Mouse (Mus musculus): ENCODE measurements around the gene Bmp7. TPM values are rescaled to one million over a fixed set of nuclear protein-coding genes. Genes with fewer than 3 reads are reported as not detected.

Bmp7 gene
- total and polyA plus RNA-seq, 2 experiments from 2014 or later: 11.8 to 51.3 TPM

DNA sequence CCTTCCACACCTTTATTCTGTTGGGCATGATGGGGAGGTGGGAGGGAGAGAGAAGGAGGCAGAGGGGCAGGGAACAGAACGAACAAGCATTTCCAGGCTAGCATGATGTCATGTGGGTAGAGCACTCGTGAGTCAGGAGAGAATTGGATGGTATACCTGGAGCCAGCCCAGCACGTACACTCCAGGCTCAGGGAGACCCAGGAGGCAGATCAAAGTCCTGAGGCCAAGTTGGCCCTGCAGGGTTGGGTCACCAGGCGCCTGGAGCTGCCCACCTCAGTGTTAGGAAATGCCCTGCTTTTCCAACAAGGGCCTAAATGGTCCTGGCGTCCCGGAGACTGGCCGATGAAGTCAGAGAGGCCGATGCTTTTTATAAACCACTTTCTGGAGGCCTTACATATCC lies 36.6 kb downstream of the Bmp7 start:
- ATAC-seq (ENCODE audit: insufficient read depth, low read depth) (no peak), DNase-seq (ENCODE audit: low spot score) (no peak)
- Histone ChIP-seq H3K27ac (ENCODE audit: low read depth) (no peak overlapping the region), H3K4me1 (ENCODE audit: control insufficient read depth, insufficient read depth) (peaks cover 14% of the 10 kb centered on the region; the same call in 1 of the 2 replicates), H3K36me3 (replicated peaks; ENCODE audit: control insufficient read depth, insufficient read depth, low read length) (no peaks in the 10 kb centered on the region), H3K4me2 (ENCODE audit: low read depth, low read length) (no peak overlapping the region), H3K4me3 (ENCODE audit: low read depth, low read length) (no peak overlapping the region), H3K9me3 (replicated peaks; ENCODE audit: control insufficient read depth, low read length) (no peaks in the 10 kb centered on the region), H3K27me3 (ENCODE audit: control insufficient read depth, insufficient read depth, low read length) (no peaks in the 10 kb centered on the region), H3K9ac (replicated peaks; ENCODE audit: low read depth, low read length) (no peak overlapping the region; the same call in 1 of the 2 replicates)
- no peak for TF ChIP-seq CTCF (IDR thresholded peaks at IDR 0.05; ENCODE audit: low read depth)
- WGBS: 54% methylated on average over 8 of the region's 8 CpGs

DNA sequence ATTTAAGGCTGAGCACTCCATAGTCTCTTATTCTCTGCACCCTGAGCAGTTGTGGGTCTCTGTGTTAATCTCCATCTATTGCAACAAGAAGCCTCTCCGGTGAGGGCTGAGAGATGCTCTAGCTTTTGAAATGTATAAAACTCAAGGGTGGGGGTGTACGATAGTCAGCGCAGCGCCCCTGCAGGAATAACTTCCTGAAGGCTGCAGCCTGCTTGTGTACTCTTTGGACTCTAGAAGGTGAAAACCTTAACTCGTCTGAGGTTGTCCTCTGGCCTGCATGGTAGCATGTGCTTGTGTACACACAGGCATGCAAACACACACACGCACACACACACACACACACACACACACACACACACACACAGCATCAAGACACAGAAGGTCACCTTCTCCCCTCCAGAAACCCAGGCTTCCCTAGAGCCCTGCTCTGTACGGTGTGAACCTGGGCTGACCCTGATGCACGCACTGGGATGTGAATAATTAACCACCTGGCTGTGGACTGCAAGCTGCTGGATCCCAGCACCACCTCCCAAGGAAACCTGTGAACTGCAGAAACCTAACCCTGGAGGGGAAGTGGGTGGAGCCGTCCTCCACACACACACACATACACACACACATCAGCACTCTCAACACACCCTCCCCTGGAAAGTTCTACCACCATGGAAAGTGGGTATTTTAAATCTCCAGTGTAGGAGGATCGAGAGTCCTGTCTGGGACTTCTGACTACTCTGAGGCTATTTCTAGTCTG lies 39.0 kb downstream of the Bmp7 start:
- no peaks in the 10 kb centered on the region for H3K36me3 ChIP-seq (replicated peaks; ENCODE audit: control insufficient read depth, insufficient read depth, low read length)
- no peak overlapping the region for H3K9ac ChIP-seq (replicated peaks; ENCODE audit: low read depth, low read length)
- 60% methylated on average over 10 of the region's 10 CpGs for WGBS
- DNase-seq (ENCODE audit: low spot score): no peak
- H3K4me1 ChIP-seq (ENCODE audit: control insufficient read depth, insufficient read depth): peaks cover 14% of the 10 kb centered on the region; the same call in 1 of the 2 replicates
- no peak for TF ChIP-seq EP300 (IDR thresholded peaks at IDR 0.05; ENCODE audit: low read depth)
- TF ChIP-seq CTCF (IDR thresholded peaks at IDR 0.05; ENCODE audit: low read depth): no peak
- H3K4me2 ChIP-seq (ENCODE audit: low read depth, low read length): no peak overlapping the region
- H3K27ac ChIP-seq (ENCODE audit: low read depth): no peak overlapping the region
- peak; percentile 37; the same call in 1 of the 2 replicates for ATAC-seq (ENCODE audit: insufficient read depth, low read depth)
- no peaks in the 10 kb centered on the region for H3K27me3 ChIP-seq (ENCODE audit: control insufficient read depth, insufficient read depth, low read length)
- no peak overlapping the region for H3K4me3 ChIP-seq (ENCODE audit: low read depth, low read length)
- no peaks in the 10 kb centered on the region for H3K9me3 ChIP-seq (replicated peaks; ENCODE audit: control insufficient read depth, low read length)

GRCm38 (mm10) chr2:172889756-172890443 lies 50.2 kb downstream of the Bmp7 start:
- Histone ChIP-seq H3K9me3 (replicated peaks; ENCODE audit: control insufficient read depth, low read length) (no peaks in the 10 kb centered on the region), H3K9ac (replicated peaks; ENCODE audit: low read depth, low read length) (no peak overlapping the region), H3K4me3 (ENCODE audit: low read depth, low read length) (no peak overlapping the region), H3K4me1 (ENCODE audit: control insufficient read depth, insufficient read depth) (no peaks in the 10 kb centered on the region), H3K36me3 (replicated peaks; ENCODE audit: control insufficient read depth, insufficient read depth, low read length) (0 out of 2 replicates have a peak, but pooled peaks cover 6% of the 10 kb centered on the region), H3K27me3 (ENCODE audit: control insufficient read depth, insufficient read depth, low read length) (no peaks in the 10 kb centered on the region), H3K4me2 (ENCODE audit: low read depth, low read length) (no peak overlapping the region), H3K27ac (ENCODE audit: low read depth) (no peak overlapping the region)
- WGBS: 45% methylated on average over 15 of the region's 15 CpGs
- ATAC-seq (ENCODE audit: insufficient read depth, low read depth): peak; percentile 13; the same call in 1 of the 2 replicates
- no peak for DNase-seq (ENCODE audit: low spot score)
- TF ChIP-seq CTCF (IDR thresholded peaks at IDR 0.05; ENCODE audit: low read depth) (no peak), EP300 (IDR thresholded peaks at IDR 0.05; ENCODE audit: low read depth) (no peak)

- TF ChIP-seq EP300 (IDR thresholded peaks at IDR 0.05; ENCODE audit: low read depth) (no peak), CTCF (IDR thresholded peaks at IDR 0.05; ENCODE audit: low read depth) (no peak)
- 0 out of 2 replicates have a peak, but pooled peaks cover 6% of the 10 kb centered on the region for H3K36me3 ChIP-seq (replicated peaks; ENCODE audit: control insufficient read depth, insufficient read depth, low read length)
- 69% methylated on average over 12 of the region's 12 CpGs for WGBS
Observed at GRCm38 (mm10) chr2:172889222-172889621, 50.9 kb downstream of the Bmp7 start.

GRCm38 (mm10) chr2:172888147-172888546 lies 52.0 kb downstream of the Bmp7 start:
- Histone ChIP-seq H3K27ac (ENCODE audit: low read depth) (no peak overlapping the region), H3K9me3 (replicated peaks; ENCODE audit: control insufficient read depth, low read length) (no peaks in the 10 kb centered on the region), H3K4me3 (ENCODE audit: low read depth, low read length) (no peak overlapping the region), H3K36me3 (replicated peaks; ENCODE audit: control insufficient read depth, insufficient read depth, low read length) (0 out of 2 replicates have a peak, but pooled peaks cover 6% of the 10 kb centered on the region), H3K4me1 (ENCODE audit: control insufficient read depth, insufficient read depth) (no peaks in the 10 kb centered on the region), H3K27me3 (ENCODE audit: control insufficient read depth, insufficient read depth, low read length) (no peaks in the 10 kb centered on the region), H3K9ac (replicated peaks; ENCODE audit: low read depth, low read length) (no peak overlapping the region), H3K4me2 (ENCODE audit: low read depth, low read length) (no peak overlapping the region)
- no peak for DNase-seq (ENCODE audit: low spot score)
- no peak for TF ChIP-seq CTCF (IDR thresholded peaks at IDR 0.05; ENCODE audit: low read depth)
- TF ChIP-seq EP300 (IDR thresholded peaks at IDR 0.05; ENCODE audit: low read depth): no peak
- ATAC-seq (ENCODE audit: insufficient read depth, low read depth): 0 out of 2 replicates have a peak, but pooled peaks have one; percentile 14
- WGBS: 66% methylated on average over 10 of the region's 12 CpGs

More at GRCm38 (mm10) chr2:172889222-172889621, 50.9 kb downstream of the Bmp7 start:
- ATAC-seq (ENCODE audit: insufficient read depth, low read depth) (no peak), DNase-seq (ENCODE audit: low spot score) (no peak)
- Histone ChIP-seq H3K4me3 (ENCODE audit: low read depth, low read length) (no peak overlapping the region), H3K4me2 (ENCODE audit: low read depth, low read length) (no peak overlapping the region), H3K4me1 (ENCODE audit: control insufficient read depth, insufficient read depth) (no peaks in the 10 kb centered on the region), H3K9ac (replicated peaks; ENCODE audit: low read depth, low read length) (no peak overlapping the region), H3K27me3 (ENCODE audit: control insufficient read depth, insufficient read depth, low read length) (no peaks in the 10 kb centered on the region), H3K9me3 (replicated peaks; ENCODE audit: control insufficient read depth, low read length) (no peaks in the 10 kb centered on the region), H3K27ac (ENCODE audit: low read depth) (no peak overlapping the region)
